Comparison of ENCODE assay signal across 30 mouse cellular contexts in the genomic region with DNA sequence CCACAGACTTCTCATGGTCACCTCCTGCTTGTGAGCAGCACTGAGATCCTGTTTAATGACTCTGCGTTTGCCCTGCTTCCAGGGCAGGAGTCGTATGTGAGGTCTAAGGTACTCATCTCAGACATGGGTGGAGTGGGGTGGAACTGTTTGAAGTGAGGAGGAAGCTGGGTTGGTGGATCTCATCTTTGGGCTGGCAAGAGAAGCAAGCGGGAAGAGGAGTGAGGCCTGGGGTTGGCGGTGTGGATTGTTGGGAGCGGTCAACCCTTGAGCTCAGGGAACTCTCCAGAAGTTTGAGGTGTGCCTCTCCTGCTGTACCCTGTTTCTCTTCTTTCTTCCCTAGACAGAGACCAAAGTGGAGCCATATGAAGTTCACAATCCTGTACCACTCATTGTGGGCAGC. TPM values are rescaled to one million over a fixed set of nuclear protein-coding genes. Genes with fewer than 3 reads are reported as not detected.
DNase-seq lines count a peak whose midpoint lies in the region; ATAC-seq lines count a peak whose summit lies in the region.
"Had no signal": no experiment of that assay in that cellular context is flagged by ENCODE, and none has a peak within 500 bp of the region (broad histone marks: within the 10 kb centered on the region; RNA-seq: fewer than 3 reads in every experiment).

No protein-coding gene starts in this region.

- no peaks in the 10 kb centered on the region for H3K36me3 ChIP-seq in forebrain, embryonic 11.5 days (ENCODE audit: control insufficient read depth, insufficient read depth, low read length)
- H3K36me3 ChIP-seq in forebrain, embryonic 16.5 days (ENCODE audit: control insufficient read depth, insufficient read depth): no peaks in the 10 kb centered on the region
- H3K36me3 ChIP-seq in liver, embryonic 11.5 days (ENCODE audit: control insufficient read depth, insufficient read depth, low read length): no peaks in the 10 kb centered on the region
- H3K36me3 ChIP-seq in liver, embryonic 12.5 days: no peaks in the 10 kb centered on the region
- H3K36me3 ChIP-seq: embryonic facial prominence, embryonic 10.5 days; embryonic facial prominence, embryonic 13.5 days; forebrain, embryonic 10.5 days; heart, embryonic 13.5 days had no signal

- H3K27me3 ChIP-seq in forebrain, embryonic 11.5 days (ENCODE audit: control insufficient read depth, insufficient read depth, low read length): no peaks in the 10 kb centered on the region
- no peaks in the 10 kb centered on the region for H3K27me3 ChIP-seq in forebrain, embryonic 16.5 days (replicated peaks; ENCODE audit: control insufficient read depth, insufficient read depth, low read length)
- H3K27me3 ChIP-seq in liver, embryonic 11.5 days (replicated peaks; ENCODE audit: control insufficient read depth, insufficient read depth, low read length): no peaks in the 10 kb centered on the region
- no peaks in the 10 kb centered on the region for H3K27me3 ChIP-seq in liver, embryonic 12.5 days (replicated peaks)
- H3K27me3 ChIP-seq: embryonic facial prominence, embryonic 13.5 days; heart, embryonic 13.5 days had no signal

- H3K4me1 ChIP-seq in forebrain, embryonic 11.5 days (replicated peaks; ENCODE audit: control insufficient read depth, insufficient read depth, low read length): no peaks in the 10 kb centered on the region
- no peaks in the 10 kb centered on the region for H3K4me1 ChIP-seq in forebrain, embryonic 16.5 days (replicated peaks; ENCODE audit: control insufficient read depth, insufficient read depth, low read length)
- H3K4me1 ChIP-seq in liver, embryonic 11.5 days (replicated peaks; ENCODE audit: control insufficient read depth, insufficient read depth, low read length): no peaks in the 10 kb centered on the region
- H3K4me1 ChIP-seq in liver, embryonic 12.5 days: no peaks in the 10 kb centered on the region
- H3K4me1 ChIP-seq: embryonic facial prominence, embryonic 10.5 days; embryonic facial prominence, embryonic 13.5 days; forebrain, embryonic 10.5 days; heart, embryonic 13.5 days had no signal

- no peak overlapping the region for H3K9ac ChIP-seq in forebrain, embryonic 11.5 days (ENCODE audit: low read length)
- no peak overlapping the region for H3K9ac ChIP-seq in forebrain, embryonic 16.5 days (replicated peaks; ENCODE audit: low read depth, low read length)
- no peak overlapping the region for H3K9ac ChIP-seq in liver, embryonic 11.5 days (ENCODE audit: low read depth, low read length)
- H3K9ac ChIP-seq in liver, embryonic 12.5 days: no peak overlapping the region
- H3K9ac ChIP-seq: embryonic facial prominence, embryonic 13.5 days; heart, embryonic 13.5 days; hindbrain, embryonic 14.5 days had no signal

- H3K4me2 ChIP-seq in forebrain, embryonic 11.5 days (ENCODE audit: low read depth, low read length, severe bottlenecking): no peak overlapping the region
- H3K4me2 ChIP-seq in forebrain, embryonic 16.5 days (ENCODE audit: low read length): no peak overlapping the region
- H3K4me2 ChIP-seq in liver, embryonic 11.5 days: no peak overlapping the region
- H3K4me2 ChIP-seq in liver, embryonic 12.5 days: no peak overlapping the region
- H3K4me2 ChIP-seq: embryonic facial prominence, embryonic 13.5 days; heart, embryonic 13.5 days; hindbrain, embryonic 14.5 days had no signal

- WGBS in forebrain, embryonic 11.5 days: 93% methylated on average over 5 of the region's 5 CpGs
- 90% methylated on average over 5 of the region's 5 CpGs for WGBS in forebrain, embryonic 16.5 days
- WGBS in liver, embryonic 11.5 days: 87% methylated on average over 5 of the region's 5 CpGs
- WGBS in liver, embryonic 12.5 days (ENCODE audit: insufficient replicate concordance): 78% methylated on average over 5 of the region's 5 CpGs

- no peak overlapping the region for H3K4me3 ChIP-seq in forebrain, embryonic 11.5 days (ENCODE audit: low read depth, low read length)
- H3K4me3 ChIP-seq in forebrain, embryonic 16.5 days (replicated peaks; ENCODE audit: low read length): no peak overlapping the region
- H3K4me3 ChIP-seq in liver, embryonic 11.5 days (ENCODE audit: low read depth, low read length): no peak overlapping the region
- H3K4me3 ChIP-seq in liver, embryonic 12.5 days: no peak overlapping the region
- H3K4me3 ChIP-seq: embryonic facial prominence, embryonic 10.5 days; embryonic facial prominence, embryonic 13.5 days; erythroblast, embryonic 14.5 days; forebrain, embryonic 10.5 days; heart, embryonic 13.5 days had no signal

- no peaks in the 10 kb centered on the region for H3K9me3 ChIP-seq in forebrain, embryonic 11.5 days (ENCODE audit: control insufficient read depth, low read length)
- no peaks in the 10 kb centered on the region for H3K9me3 ChIP-seq in forebrain, embryonic 16.5 days (ENCODE audit: control insufficient read depth, low read length)
- no peaks in the 10 kb centered on the region for H3K9me3 ChIP-seq in liver, embryonic 11.5 days (ENCODE audit: control insufficient read depth, low read length)
- H3K9me3 ChIP-seq in liver, embryonic 12.5 days (replicated peaks): no peaks in the 10 kb centered on the region
- H3K9me3 ChIP-seq: embryonic facial prominence, embryonic 10.5 days; embryonic facial prominence, embryonic 13.5 days; forebrain, embryonic 10.5 days; heart, embryonic 13.5 days had no signal

- H3K27ac ChIP-seq in forebrain, embryonic 11.5 days (ENCODE audit: low read depth, low read length): no peak overlapping the region
- no peak overlapping the region for H3K27ac ChIP-seq in forebrain, embryonic 16.5 days (ENCODE audit: low read length)
- no peak overlapping the region for H3K27ac ChIP-seq in liver, embryonic 11.5 days (ENCODE audit: low read depth, low read length)
- no peak overlapping the region for H3K27ac ChIP-seq in liver, embryonic 12.5 days
- H3K27ac ChIP-seq: embryonic facial prominence, embryonic 10.5 days; embryonic facial prominence, embryonic 13.5 days; forebrain, embryonic 10.5 days; heart, embryonic 13.5 days; hindbrain, embryonic 14.5 days; hindbrain, postnatal 0 days had no signal

- DNase-seq in forebrain, embryonic 11.5 days (ENCODE audit: low spot score): peak; percentile 30
- peak; percentile 6 for DNase-seq in liver, embryonic 11.5 days (ENCODE audit: low spot score)
- DNase-seq in spleen, postnatal 4 days (ENCODE audit: low spot score in 2 of 2): peak; percentile 9 to 55
- no peak for DNase-seq in spleen, adult 12 weeks (ENCODE audit: low spot score)
- DNase-seq in left cerebral cortex, adult 11 months (ENCODE audit: low spot score): no peak
- DNase-seq: adrenal gland, adult 8-10 months; adrenal gland, postnatal 25 days; cerebellum, adult 11-12 months; cerebellum, adult 8-10 months; cerebellum, postnatal 10 days; cerebellum, postnatal 36 days; embryo, embryonic 11 days; gastrocnemius, postnatal 25 days; heart, postnatal 14 days; heart, postnatal 4 days had no signal

- ATAC-seq in forebrain, embryonic 11.5 days (replicated peaks; ENCODE audit: low FRiP score): no peak
- ATAC-seq in forebrain, embryonic 16.5 days: no peak
- ATAC-seq in liver, embryonic 11.5 days (replicated peaks; ENCODE audit: low FRiP score): no peak
- no peak for ATAC-seq in liver, embryonic 12.5 days
- ATAC-seq: activated CD4-positive, CD25-positive, alpha-beta regulatory T cell, adult 4 months; forebrain, embryonic 14.5 days; hindbrain, postnatal 0 days had no signal

RNA-seq across cellular contexts. Expression of a gene that starts 13.0 kb away (rescaled TPM):
- polyA plus RNA-seq in forebrain, embryonic 11.5 days (2014; fragmentation: Nextera tagmentation; extraction: Ambion mirVana): not detected in 2 replicates
- polyA plus RNA-seq in forebrain, embryonic 16.5 days (2015; fragmentation: Nextera tagmentation; extraction: Ambion mirVana): not detected in 2 replicates
- 0.12 and 0.18 TPM in 2 replicates for polyA plus RNA-seq in liver, embryonic 11.5 days (2014; fragmentation: Nextera tagmentation; extraction: Ambion mirVana)
- 0.17 and 0.19 TPM in 2 replicates for polyA plus RNA-seq in liver, embryonic 12.5 days (2016; fragmentation: Nextera tagmentation; extraction: Ambion mirVana)
- polyA plus RNA-seq: activated CD4-positive, CD25-positive, alpha-beta regulatory T cell, adult 4 months; embryonic facial prominence, embryonic 10.5 days; embryonic facial prominence, embryonic 13.5 days; erythroblast, embryonic 14.5 days; forebrain, embryonic 10.5 days; hindbrain, embryonic 11.5 days; hindbrain, embryonic 14.5 days; hindbrain, postnatal 0 days had no signal

RNA-seq across cellular contexts. Expression of a gene that starts 37.8 kb away (rescaled TPM):
- polyA plus RNA-seq in forebrain, embryonic 11.5 days (2014; fragmentation: Nextera tagmentation; extraction: Ambion mirVana): not detected in 2 replicates
- polyA plus RNA-seq in forebrain, embryonic 16.5 days (2015; fragmentation: Nextera tagmentation; extraction: Ambion mirVana): not detected in 2 replicates
- not detected in 2 replicates for polyA plus RNA-seq in liver, embryonic 11.5 days (2014; fragmentation: Nextera tagmentation; extraction: Ambion mirVana)
- 0.08 TPM in 1 of 2 replicates, not detected in the other for polyA plus RNA-seq in liver, embryonic 12.5 days (2016; fragmentation: Nextera tagmentation; extraction: Ambion mirVana)
- polyA plus RNA-seq: brain, embryonic 14.5 days; embryonic facial prominence, embryonic 10.5 days; embryonic facial prominence, embryonic 13.5 days; erythroblast, embryonic 14.5 days; forebrain, embryonic 10.5 days; forebrain, embryonic 14.5 days; hindbrain, embryonic 11.5 days; hindbrain, embryonic 14.5 days; hindbrain, postnatal 0 days had no signal

RNA-seq across cellular contexts. Expression of a gene that starts 53.9 kb away (rescaled TPM):
- not detected in 2 replicates for polyA plus RNA-seq in forebrain, embryonic 11.5 days (2014; fragmentation: Nextera tagmentation; extraction: Ambion mirVana)
- polyA plus RNA-seq in forebrain, embryonic 16.5 days (2015; fragmentation: Nextera tagmentation; extraction: Ambion mirVana): not detected in 2 replicates
- not detected in 2 replicates for polyA plus RNA-seq in liver, embryonic 11.5 days (2014; fragmentation: Nextera tagmentation; extraction: Ambion mirVana)
- not detected in 2 replicates for polyA plus RNA-seq in liver, embryonic 12.5 days (2016; fragmentation: Nextera tagmentation; extraction: Ambion mirVana)
- polyA plus RNA-seq: brain, embryonic 14.5 days; embryonic facial prominence, embryonic 10.5 days; embryonic facial prominence, embryonic 13.5 days; erythroblast, embryonic 14.5 days; forebrain, embryonic 10.5 days; forebrain, embryonic 14.5 days; gonadal fat pad, adult 2 months; heart, embryonic 13.5 days; heart, embryonic 16.5 days; hindbrain, embryonic 11.5 days; hindbrain, embryonic 14.5 days; hindbrain, postnatal 0 days had no signal

RNA-seq across cellular contexts. Expression of a gene that starts 54.0 kb away (rescaled TPM):
- 0.40 and 0.57 TPM in 2 replicates for polyA plus RNA-seq in forebrain, embryonic 11.5 days (2014; fragmentation: Nextera tagmentation; extraction: Ambion mirVana)
- polyA plus RNA-seq in forebrain, embryonic 16.5 days (2015; fragmentation: Nextera tagmentation; extraction: Ambion mirVana): 0.99 and 1.1 TPM in 2 replicates
- 1.8 and 1.9 TPM in 2 replicates for polyA plus RNA-seq in liver, embryonic 11.5 days (2014; fragmentation: Nextera tagmentation; extraction: Ambion mirVana)
- polyA plus RNA-seq in liver, embryonic 12.5 days (2016; fragmentation: Nextera tagmentation; extraction: Ambion mirVana): 2.1 and 2.2 TPM in 2 replicates

Comparison
In these comparisons a context has a peak if more than half of its experiments do, and no peak if none do; other contexts are left out.
1. DNase-seq: peak in forebrain, embryonic 11.5 days (single experiment), liver, embryonic 11.5 days (single experiment) and spleen, postnatal 4 days (2 of 2); none in spleen, adult 12 weeks (single experiment) and left cerebral cortex, adult 11 months (single experiment).